Mouse (Mus musculus): Measurements from ENCODE around the gene Rnase9. TPM values are rescaled to one million over a fixed set of nuclear protein-coding genes. Genes with fewer than 3 reads are reported as not detected.

Rnase9 gene
- total and polyA plus RNA-seq, 3 experiments: 0.11 TPM; not detected in 2

DNA sequence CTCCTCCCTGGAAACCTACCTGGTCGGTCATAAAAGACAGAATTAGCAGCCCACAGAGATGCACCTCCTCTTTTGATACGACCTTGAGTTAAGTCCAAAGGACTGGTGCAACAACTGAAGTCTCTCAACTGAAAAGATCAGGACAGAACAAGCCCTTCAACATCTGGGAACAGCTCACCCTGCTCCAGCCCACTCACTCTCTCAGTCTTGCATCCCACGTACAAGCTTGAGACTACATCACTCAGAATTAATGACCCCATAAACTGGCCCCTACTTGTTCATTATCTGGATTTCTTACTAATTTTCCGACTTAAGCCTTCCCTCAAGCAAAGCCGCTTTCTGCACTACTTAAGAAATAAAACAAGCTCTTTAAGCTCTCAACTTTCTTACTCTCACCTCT is 11.5 kb upstream of the Rnase9 start:
- TF ChIP-seq GATA1 (IDR thresholded peaks at IDR 0.05; ENCODE audit: borderline replicate concordance, low read length) (no peak), TAL1 (conservative IDR thresholded peaks at IDR 0.05; ENCODE audit: low read depth, low read length) (no peak), POLR2AphosphoS5 (IDR thresholded peaks at IDR 0.05; ENCODE audit: insufficient replicate concordance, low read depth, low read length) (no peak), CTCF (IDR thresholded peaks at IDR 0.05; ENCODE audit: low read depth, low read length) (no peak), GATA2 (IDR thresholded peaks at IDR 0.05; ENCODE audit: borderline replicate concordance, low read depth, low read length) (no peak)
- no peak overlapping the region for H3K4me3 ChIP-seq (ENCODE audit: low read depth, low read length)
- DNase-seq (ENCODE audit: low spot score) (no peak), ATAC-seq (ENCODE audit: extremely low read depth, insufficient number of reproducible peaks, low FRiP score, poor library complexity, severe bottlenecking) (no peak)
- peaks cover 31% of the 10 kb centered on the region for H3K27me3 ChIP-seq (ENCODE audit: insufficient read depth, low read length)
- H3K4me1 ChIP-seq (ENCODE audit: insufficient read depth, low read depth, low read length): no peaks in the 10 kb centered on the region
- no peaks in the 10 kb centered on the region for H3K36me3 ChIP-seq (replicated peaks)
- H3K9me3 ChIP-seq (replicated peaks): no peaks in the 10 kb centered on the region

DNA sequence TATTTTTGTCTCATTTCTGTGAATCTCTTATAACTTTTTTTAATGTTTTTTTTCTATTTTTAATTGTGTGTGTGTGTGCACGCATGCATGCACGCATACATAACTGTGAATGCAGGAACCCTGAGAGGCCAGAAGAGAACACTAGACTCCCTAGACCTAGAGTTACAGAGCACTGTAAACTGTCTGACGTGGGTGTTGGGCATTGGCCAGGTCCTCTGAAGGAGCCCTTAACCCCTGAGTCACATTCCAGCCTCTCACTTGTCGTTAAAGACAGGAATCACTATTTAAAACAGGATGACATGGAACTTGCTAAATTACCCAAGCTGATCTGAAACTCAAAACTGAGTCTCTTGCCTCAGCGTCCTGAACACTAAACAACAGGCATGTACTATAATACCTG is 10.3 kb upstream of the Rnase9 start:
- ATAC-seq (ENCODE audit: extremely low read depth, insufficient number of reproducible peaks, low FRiP score, poor library complexity, severe bottlenecking): no peak
- no peak overlapping the region for H3K4me3 ChIP-seq (ENCODE audit: low read depth, low read length)
- TF ChIP-seq POLR2AphosphoS5 (IDR thresholded peaks at IDR 0.05; ENCODE audit: insufficient replicate concordance, low read depth, low read length) (no peak), GATA2 (IDR thresholded peaks at IDR 0.05; ENCODE audit: borderline replicate concordance, low read depth, low read length) (no peak), CTCF (IDR thresholded peaks at IDR 0.05; ENCODE audit: low read depth, low read length) (no peak), GATA1 (IDR thresholded peaks at IDR 0.05; ENCODE audit: borderline replicate concordance, low read length) (no peak)
- H3K27me3 ChIP-seq (ENCODE audit: insufficient read depth, low read length): peaks cover 30% of the 10 kb centered on the region
- no peak for DNase-seq (ENCODE audit: low spot score)
- H3K9me3 ChIP-seq (replicated peaks): no peaks in the 10 kb centered on the region
- no peaks in the 10 kb centered on the region for H3K4me1 ChIP-seq (ENCODE audit: insufficient read depth, low read depth, low read length)
- H3K36me3 ChIP-seq (replicated peaks): no peaks in the 10 kb centered on the region

DNA sequence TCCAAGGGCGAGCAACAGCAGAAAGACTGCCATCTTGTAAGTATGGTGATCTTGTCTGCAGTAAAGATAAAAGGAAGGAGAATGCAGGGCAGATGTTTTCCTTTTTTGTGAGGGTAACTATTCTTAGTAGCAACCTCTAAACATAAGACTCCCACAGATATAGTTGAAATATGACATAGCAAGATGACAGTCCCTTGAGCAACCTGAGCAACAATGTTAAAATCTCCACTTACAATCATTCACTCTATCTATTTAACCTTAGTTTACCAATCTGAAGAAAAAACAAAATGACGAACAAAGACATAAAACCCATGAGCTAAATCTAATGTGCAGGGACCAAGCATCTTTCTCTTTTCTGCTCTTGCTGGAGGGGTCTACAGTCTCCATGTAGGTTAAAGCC is 8.4 kb upstream of the Rnase9 start, which contains the start of gene Rnase11:
TSS of gene Rnase11 (minus strand) at position 101 of the 400 bp plus-strand sequence.
- Histone ChIP-seq H3K9me3 (replicated peaks) (no peaks in the 10 kb centered on the region), H3K27me3 (ENCODE audit: insufficient read depth, low read length) (peaks cover 28% of the 10 kb centered on the region), H3K4me1 (ENCODE audit: insufficient read depth, low read depth, low read length) (no peaks in the 10 kb centered on the region), H3K36me3 (replicated peaks) (no peaks in the 10 kb centered on the region), H3K4me3 (ENCODE audit: low read depth, low read length) (no peak within 1 kb of the TSS)
- no peak for TF ChIP-seq GATA1 (IDR thresholded peaks at IDR 0.05; ENCODE audit: borderline replicate concordance, low read length)
- TF ChIP-seq POLR2AphosphoS5 (IDR thresholded peaks at IDR 0.05; ENCODE audit: insufficient replicate concordance, low read depth, low read length): no peak
- no peak for DNase-seq (ENCODE audit: low spot score)
- ATAC-seq (ENCODE audit: extremely low read depth, insufficient number of reproducible peaks, low FRiP score, poor library complexity, severe bottlenecking): no peak

DNA sequence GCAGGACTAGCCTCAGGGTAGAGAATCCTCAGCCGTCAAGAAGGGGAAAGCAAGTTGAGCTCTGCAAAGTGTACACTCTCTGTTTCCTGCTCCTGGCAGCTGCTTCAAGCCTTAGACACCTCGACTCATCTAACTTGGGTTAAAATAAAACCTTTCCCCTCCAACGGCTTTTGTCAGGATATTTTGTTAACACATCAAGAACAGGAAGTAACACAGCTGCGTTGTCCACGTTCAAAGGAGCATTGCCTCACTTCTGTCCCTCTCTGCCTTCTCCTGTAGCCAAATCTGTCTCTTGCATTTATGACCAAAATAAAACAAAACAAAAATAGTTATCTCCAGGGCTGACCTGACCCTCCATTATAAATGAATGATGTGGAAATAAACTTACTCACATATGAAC is 6.2 kb upstream of the Rnase9 start:
- no peaks in the 10 kb centered on the region for H3K4me1 ChIP-seq (ENCODE audit: insufficient read depth, low read depth, low read length)
- DNase-seq (ENCODE audit: low spot score): no peak
- no peak for ATAC-seq (ENCODE audit: extremely low read depth, insufficient number of reproducible peaks, low FRiP score, poor library complexity, severe bottlenecking)
- peaks cover 15% of the 10 kb centered on the region for H3K27me3 ChIP-seq (ENCODE audit: insufficient read depth, low read length)
- no peaks in the 10 kb centered on the region for H3K36me3 ChIP-seq (replicated peaks)
- H3K9me3 ChIP-seq (replicated peaks): no peaks in the 10 kb centered on the region
- TF ChIP-seq GATA1 (IDR thresholded peaks at IDR 0.05; ENCODE audit: borderline replicate concordance, low read length): no peak
- no peak for TF ChIP-seq GATA2 (IDR thresholded peaks at IDR 0.05; ENCODE audit: borderline replicate concordance, low read depth, low read length)
- no peak for TF ChIP-seq TAL1 (conservative IDR thresholded peaks at IDR 0.05; ENCODE audit: low read depth, low read length)
- TF ChIP-seq CTCF (IDR thresholded peaks at IDR 0.05; ENCODE audit: low read depth, low read length): no peak
- TF ChIP-seq POLR2AphosphoS5 (IDR thresholded peaks at IDR 0.05; ENCODE audit: insufficient replicate concordance, low read depth, low read length): no peak
- H3K4me3 ChIP-seq (ENCODE audit: low read depth, low read length): no peak overlapping the region

DNA sequence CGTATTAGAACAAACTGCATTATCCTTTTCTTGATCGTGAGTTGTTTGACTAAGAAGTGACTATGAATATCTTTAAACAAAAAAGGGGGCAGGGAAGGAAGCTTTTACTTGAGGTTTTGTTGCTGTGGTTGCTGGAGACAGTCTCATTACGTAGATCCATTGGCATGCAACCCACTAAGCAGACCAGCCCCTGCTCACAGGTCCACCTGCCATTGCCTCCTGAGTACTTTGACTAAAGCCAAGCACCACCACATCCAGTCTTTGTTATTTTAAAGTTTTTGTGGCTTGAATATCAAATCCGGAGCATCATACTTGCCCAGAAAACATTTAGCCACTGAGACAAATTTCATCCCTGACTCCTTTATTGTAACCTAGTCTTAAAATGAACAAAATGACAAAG is 5.5 kb downstream of the Rnase9 start:
- DNase-seq (ENCODE audit: low spot score): no peak
- TF ChIP-seq CTCF (IDR thresholded peaks at IDR 0.05; ENCODE audit: low read depth, low read length): no peak
- no peak for TF ChIP-seq GATA2 (IDR thresholded peaks at IDR 0.05; ENCODE audit: borderline replicate concordance, low read depth, low read length)
- TF ChIP-seq POLR2AphosphoS5 (IDR thresholded peaks at IDR 0.05; ENCODE audit: insufficient replicate concordance, low read depth, low read length): no peak
- TF ChIP-seq TAL1 (conservative IDR thresholded peaks at IDR 0.05; ENCODE audit: low read depth, low read length): no peak
- no peak for TF ChIP-seq GATA1 (IDR thresholded peaks at IDR 0.05; ENCODE audit: borderline replicate concordance, low read length)
- ATAC-seq (ENCODE audit: extremely low read depth, insufficient number of reproducible peaks, low FRiP score, poor library complexity, severe bottlenecking): no peak
- Histone ChIP-seq H3K4me1 (ENCODE audit: insufficient read depth, low read depth, low read length) (no peaks in the 10 kb centered on the region), H3K27me3 (ENCODE audit: insufficient read depth, low read length) (peaks cover 4% of the 10 kb centered on the region; the same call in 1 of the 2 replicates), H3K9me3 (replicated peaks) (no peaks in the 10 kb centered on the region), H3K4me3 (ENCODE audit: low read depth, low read length) (no peak overlapping the region), H3K36me3 (replicated peaks) (no peaks in the 10 kb centered on the region)

DNA sequence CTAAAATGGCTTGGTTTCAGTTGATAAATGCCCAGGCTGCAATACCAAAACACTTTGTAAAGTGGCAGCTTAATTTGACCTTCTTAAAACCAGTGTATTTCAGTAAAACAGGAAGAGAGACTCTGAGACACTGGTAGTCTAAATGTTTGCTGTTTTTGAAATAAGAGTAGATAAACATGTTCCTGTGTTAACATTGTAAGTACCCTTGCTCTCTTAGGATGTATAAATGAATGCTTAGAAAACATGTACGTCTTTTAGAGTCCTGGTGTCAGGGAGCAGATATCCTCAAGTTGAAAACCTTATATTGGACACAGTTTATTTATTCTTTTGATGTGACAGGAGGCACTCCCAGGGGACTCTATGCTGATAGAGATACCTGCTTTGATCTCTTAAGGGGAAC is 6.5 kb downstream of the Rnase9 start:
- H3K27me3 ChIP-seq (ENCODE audit: insufficient read depth, low read length): peaks cover 4% of the 10 kb centered on the region; the same call in 1 of the 2 replicates
- TF ChIP-seq GATA1 (IDR thresholded peaks at IDR 0.05; ENCODE audit: borderline replicate concordance, low read length): no peak
- TF ChIP-seq TAL1 (conservative IDR thresholded peaks at IDR 0.05; ENCODE audit: low read depth, low read length): no peak
- TF ChIP-seq POLR2AphosphoS5 (IDR thresholded peaks at IDR 0.05; ENCODE audit: insufficient replicate concordance, low read depth, low read length): no peak
- no peak for TF ChIP-seq CTCF (IDR thresholded peaks at IDR 0.05; ENCODE audit: low read depth, low read length)
- TF ChIP-seq GATA2 (IDR thresholded peaks at IDR 0.05; ENCODE audit: borderline replicate concordance, low read depth, low read length): no peak
- H3K4me1 ChIP-seq (ENCODE audit: insufficient read depth, low read depth, low read length): no peaks in the 10 kb centered on the region
- DNase-seq (ENCODE audit: low spot score): no peak
- no peak for ATAC-seq (ENCODE audit: extremely low read depth, insufficient number of reproducible peaks, low FRiP score, poor library complexity, severe bottlenecking)
- H3K9me3 ChIP-seq (replicated peaks): no peaks in the 10 kb centered on the region
- no peaks in the 10 kb centered on the region for H3K36me3 ChIP-seq (replicated peaks)
- no peak overlapping the region for H3K4me3 ChIP-seq (ENCODE audit: low read depth, low read length)

All from G1E (cell line).